Mouse (Mus musculus): ENCODE results near the gene Ablim1.
A peak's percentile ranks its signal among the peaks of the same experiment; 100 is the strongest.

Gene Ablim1

GRCm38 (mm10) chr19:57099986-57100385 lies 214.7 kb downstream of the Ablim1 start:
- no peak for DNase-seq (ENCODE audit: low spot score)

GRCm38 (mm10) chr19:57099094-57099357 lies 215.7 kb downstream of the Ablim1 start:
- no peak for DNase-seq (ENCODE audit: low spot score)

DNA sequence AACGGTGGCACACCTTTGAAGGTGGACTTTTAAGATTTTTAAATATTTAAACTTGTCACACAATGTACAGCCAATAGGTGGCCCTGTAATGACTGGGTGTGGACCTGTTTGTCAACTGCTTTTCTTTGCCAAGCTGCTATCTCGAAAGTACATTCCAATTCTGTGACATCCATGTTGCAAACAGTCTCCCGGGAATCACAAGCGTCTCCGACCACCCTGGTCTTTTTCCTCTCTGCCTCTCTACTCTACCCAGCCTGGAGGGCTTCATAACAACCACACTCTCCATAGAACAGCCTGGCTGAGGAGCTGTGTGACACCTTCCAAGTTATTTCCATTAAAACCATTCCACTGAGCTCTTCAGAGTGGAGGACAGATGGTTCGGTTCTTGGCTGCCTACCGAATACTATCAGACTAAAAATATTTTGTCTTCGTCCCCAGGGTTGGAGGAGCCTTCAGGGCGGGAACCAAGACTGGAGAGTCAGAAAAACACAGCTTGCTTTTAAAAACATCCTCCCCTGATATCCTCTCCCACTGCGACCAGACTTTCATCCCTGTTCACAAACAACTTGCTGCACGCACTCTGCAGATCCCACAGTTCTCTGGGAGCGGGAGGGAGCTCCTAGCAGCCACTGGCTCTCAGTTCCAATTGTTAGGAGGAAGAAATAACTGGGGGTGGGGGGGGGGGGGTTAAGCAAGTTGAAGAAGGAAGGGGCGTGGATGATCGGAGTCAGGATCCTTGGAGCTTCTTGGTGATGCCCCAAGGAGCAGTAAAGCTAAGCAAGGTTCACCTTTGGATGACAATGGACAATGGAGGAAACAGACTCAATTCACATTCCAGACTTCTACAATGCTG lies 216.3 kb downstream of the Ablim1 start:
- DNase-seq (ENCODE audit: low spot score), result peak; percentile 63

GRCm38 (mm10) chr19:57095340-57095739 lies 219.4 kb downstream of the Ablim1 start:
- no peak for DNase-seq (ENCODE audit: low spot score)

DNA sequence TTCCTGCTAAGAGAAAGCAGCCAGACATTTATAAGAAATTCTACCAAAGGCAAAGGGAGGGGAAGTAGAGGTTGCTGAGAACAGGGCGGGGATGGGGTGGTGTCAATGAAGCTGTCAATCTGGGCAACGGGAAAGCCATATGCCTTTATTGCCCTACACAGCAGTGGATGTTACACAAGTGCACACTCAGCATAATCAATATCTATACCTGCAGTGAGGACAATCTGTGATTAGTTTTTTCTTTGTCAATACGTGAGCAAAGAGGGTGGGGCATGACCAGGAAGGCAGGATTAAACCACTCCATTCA lies 221.1 kb downstream of the Ablim1 start:
- DNase-seq (ENCODE audit: low spot score), result no peak

DNA sequence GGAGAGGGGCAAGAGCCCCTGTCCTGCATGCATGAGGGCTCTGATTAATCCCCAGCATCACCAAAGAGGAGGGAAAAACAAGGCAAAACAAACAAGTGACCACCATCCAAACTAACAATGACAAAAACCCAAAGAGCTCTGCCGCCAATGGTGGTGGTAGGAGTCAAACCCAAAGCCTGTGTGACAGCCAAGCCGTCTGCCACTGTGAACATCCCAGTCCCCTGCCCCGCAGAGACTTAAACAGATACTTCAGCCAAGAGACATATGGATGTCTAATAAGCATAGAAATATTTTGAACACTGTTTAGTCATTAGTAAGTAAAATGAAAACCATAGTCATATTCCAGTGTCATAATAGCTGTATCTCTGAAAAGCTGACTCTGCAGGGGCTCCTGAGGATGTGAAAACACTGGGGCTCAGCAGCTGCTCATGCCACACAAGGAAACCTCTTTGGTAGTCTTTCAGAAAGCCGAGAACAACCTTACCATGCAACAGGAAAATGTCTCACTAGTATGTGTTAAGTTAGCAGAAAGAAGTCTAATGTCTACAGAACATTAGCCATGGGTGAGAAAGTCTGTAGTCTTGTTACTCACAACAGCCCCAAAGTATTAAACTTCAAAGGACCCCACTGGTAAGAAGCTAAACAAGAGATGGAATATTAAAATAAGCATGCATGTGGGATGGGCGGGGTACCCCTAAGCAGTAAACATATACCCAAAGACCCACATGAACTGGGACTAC lies 221.6 kb downstream of the Ablim1 start:
- DNase-seq (ENCODE audit: low spot score), result no peak

DNA sequence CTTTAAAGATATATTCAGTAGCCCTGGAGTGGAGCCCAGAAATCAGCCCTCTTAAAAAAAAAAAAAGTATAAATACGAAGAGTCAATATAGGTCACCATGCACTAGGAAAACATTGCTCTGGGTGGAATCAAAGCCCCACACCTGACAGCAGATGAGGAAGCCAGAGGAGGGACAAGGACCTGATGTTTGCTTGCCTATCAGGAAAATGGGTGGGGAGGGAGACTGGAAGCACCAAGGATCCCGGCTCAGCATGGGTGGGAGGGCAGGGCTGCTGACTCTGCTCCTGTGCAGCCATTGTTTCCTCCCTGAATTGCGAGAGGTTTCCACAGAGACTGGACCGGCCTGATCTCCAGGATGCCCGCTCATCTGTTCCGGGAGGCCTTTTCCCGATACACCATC lies 223.4 kb downstream of the Ablim1 start:
- DNase-seq (ENCODE audit: low spot score), result no peak

DNA sequence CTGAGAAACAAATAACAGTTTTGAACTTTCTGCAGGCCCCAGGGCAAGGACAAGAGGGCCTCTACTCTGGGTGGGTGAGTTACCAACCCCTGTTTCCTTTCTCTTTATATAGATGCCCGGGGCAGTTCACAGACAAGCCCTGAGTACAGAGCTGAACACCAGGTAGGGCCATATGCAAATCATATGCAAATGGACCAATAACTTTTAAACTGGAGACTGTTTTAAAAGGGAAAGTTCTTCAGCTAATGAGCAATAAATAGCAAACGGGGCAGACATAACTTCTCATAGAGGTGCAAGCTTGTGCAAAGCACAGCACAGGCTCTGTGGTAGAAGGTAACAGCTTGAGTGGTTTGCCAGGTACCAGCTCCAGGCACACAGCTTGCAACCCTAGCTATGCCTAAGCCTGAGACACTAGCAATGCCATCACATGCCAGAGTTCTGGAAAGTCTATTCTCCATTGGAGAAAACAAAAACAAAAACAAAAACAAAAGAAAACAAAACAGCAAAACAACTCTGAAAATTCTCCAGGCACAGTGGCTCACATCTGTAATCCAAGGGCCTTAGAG lies 225.8 kb downstream of the Ablim1 start:
- no peak for DNase-seq (ENCODE audit: low spot score)

GRCm38 (mm10) chr19:57084520-57085166 lies 230.1 kb downstream of the Ablim1 start:
- no peak for DNase-seq (ENCODE audit: low spot score)

- no peak for DNase-seq (ENCODE audit: low spot score)
These were observed 230.8 kb downstream of the Ablim1 start for GRCm38 (mm10) chr19:57083887-57084286.

GRCm38 (mm10) chr19:57083183-57083555 lies 231.6 kb downstream of the Ablim1 start:
- DNase-seq (ENCODE audit: low spot score), result no peak

DNA sequence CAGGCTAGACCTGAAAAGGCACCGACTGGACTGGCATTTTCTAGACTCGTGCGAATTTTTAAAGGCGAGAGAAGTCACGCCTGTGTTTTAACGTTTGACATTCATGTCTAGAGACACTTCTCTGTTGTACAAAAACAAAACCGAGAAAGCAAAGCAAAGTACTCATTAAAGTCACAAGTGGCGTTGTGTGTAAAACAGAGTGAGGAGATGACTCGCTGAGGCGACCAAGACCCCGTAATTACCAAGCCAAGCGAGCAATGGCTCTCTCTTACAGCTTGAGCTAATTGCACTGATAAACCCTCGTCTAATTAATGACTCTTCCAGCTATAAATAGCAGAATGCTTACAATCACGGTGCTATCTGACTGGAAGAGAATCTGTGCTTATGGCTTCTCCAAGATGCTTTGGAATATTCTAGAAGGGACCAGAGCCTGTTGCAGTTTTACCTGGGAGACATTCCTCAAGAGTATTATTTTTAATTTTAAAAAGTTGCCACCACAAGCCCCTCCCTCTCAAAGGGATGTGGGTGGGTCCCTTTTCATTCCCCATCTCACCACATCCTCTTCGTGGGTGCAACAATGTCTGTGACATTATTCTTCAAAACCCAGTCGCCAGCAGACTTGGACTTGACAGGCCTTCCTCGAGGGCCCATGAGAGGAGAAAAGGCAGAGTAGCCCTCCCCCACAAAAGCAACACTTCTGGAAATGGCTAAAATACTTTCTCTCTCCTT lies 232.1 kb downstream of the Ablim1 start:
- no peak for DNase-seq (ENCODE audit: low spot score)

- no peak for DNase-seq (ENCODE audit: low spot score)
These were observed 233.2 kb downstream of the Ablim1 start for GRCm38 (mm10) chr19:57081536-57081935.

GRCm38 (mm10) chr19:57079606-57079981 lies 235.1 kb downstream of the Ablim1 start:
- DNase-seq (ENCODE audit: low spot score), result no peak

GRCm38 (mm10) chr19:57078867-57079605 lies 235.7 kb downstream of the Ablim1 start:
- DNase-seq (ENCODE audit: low spot score), result peak; percentile 39

DNA sequence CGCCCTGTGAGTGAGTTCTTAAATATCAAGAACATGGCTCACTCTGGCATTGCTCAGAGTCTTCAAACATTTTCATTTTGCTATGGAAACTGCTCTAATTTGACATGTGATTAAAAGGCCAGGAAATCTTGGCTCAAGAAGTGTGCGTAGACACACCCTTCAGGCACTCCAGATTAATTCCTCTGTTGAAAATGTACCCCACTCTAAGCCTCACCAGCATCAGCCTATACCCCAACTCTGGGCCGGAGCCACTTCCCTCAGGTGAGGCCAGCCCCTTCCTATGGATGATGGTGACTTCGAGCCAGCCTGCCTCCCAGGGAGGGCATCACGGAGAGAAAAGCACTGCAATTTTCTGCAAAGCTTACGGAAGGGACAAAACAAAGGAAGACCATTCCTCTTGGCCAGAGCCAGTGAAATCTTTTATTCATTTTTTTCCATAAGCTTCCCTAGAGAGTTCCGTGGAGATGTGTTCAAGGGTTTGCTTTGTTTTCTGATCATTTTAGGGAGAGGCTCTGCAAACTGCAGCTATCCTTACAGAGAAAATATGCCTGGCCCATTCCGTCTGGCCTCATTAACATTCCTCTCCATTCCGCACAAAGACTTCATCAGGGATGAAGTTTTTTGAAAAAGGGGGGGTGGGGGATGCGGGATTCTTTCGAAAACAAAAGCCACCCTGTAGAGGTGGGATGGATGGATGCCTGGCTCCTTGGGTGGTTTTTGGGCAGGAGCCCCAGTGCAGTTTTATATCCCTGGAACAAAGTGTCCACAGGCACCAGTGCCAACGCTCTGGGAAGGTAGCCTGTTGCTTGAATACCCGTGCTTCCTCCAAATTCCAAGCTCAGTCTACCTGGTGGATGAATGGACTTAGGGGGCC lies 236.7 kb downstream of the Ablim1 start:
- no peak for DNase-seq (ENCODE audit: low spot score)

DNA sequence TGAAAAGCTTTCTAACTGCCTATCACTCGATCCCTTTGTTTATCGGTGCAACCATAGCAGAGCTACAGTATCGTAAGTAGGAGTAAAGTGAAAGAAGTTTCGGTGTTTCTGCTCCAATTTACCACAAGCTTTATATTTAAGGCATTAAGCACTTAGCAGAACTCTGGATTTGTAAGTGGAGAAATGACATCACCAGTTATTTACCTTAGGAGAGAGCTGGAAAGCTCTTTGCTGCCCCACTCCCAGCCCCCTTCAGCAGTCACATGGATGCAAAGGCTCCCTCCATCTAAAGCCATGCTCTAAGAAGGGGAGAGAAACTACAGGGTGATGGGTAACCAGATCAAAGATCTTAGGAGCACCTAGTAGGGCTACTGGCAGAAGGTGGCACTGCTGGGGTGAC lies 241.3 kb downstream of the Ablim1 start:
- no peak for DNase-seq (ENCODE audit: low spot score)

DNA sequence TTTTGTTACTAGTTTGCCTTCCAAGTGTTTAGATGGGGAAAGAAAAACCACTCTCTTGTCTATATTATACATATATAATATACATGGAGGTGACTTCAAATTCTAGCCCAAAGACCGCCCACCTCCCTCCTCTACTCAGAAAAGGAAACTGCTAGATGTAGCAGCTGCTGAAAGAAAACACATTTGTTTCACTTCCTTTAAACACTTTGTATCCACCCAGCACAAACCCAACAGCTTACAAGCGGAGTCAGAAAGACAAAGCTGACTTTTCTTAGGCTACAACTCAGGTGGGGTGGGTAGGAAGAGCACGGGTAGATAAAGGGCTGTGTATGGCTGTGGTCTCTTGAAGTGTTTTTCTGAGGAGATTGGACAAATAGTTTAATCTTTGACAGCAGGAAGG lies 242.0 kb downstream of the Ablim1 start:
- DNase-seq (ENCODE audit: low spot score), result no peak

DNA sequence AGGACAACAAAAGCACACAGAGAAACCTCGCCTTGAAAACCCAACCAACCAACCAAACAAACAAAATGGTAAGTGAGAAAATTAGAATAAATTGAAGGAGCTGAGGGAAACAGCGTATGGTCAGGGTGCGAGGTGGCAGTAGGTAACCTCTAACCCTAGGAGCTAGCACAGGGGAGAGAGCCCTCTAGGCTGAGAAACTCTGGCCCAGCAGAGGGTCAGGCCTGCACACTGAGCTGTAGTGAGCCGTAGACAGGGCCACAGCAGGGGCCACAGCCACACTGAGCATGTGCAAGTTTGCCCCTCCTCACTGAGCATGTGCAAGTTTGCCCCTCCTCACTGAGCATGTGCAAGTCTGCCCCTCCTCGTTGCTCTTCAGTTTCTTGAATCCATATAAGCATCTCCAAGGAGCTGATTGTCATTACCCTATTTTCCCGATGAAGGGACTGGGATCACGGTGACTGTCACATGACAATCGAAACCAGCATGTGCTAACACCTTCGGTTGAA lies 247.6 kb downstream of the Ablim1 start:
- no peak for DNase-seq (ENCODE audit: low spot score)

DNA sequence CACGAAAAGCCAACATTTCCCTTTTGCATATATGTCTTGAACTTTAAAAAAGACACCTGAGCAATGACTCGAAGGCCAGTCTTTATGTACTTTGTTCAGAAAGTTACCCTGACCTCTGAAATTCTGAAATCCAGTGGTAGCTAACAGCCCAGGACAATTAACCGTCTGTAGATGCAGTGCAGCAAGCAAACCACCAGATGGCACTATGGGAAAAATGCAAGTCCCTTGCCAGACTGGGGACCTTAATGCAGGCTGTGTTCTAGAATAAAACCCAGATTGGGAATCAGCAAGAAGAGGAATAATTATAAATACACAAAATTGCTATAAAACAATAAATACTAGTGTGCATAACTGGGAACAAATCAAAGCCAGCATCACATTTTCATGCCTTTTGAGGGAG lies 248.4 kb downstream of the Ablim1 start:
- DNase-seq (ENCODE audit: low spot score), result peak; percentile 72

DNA sequence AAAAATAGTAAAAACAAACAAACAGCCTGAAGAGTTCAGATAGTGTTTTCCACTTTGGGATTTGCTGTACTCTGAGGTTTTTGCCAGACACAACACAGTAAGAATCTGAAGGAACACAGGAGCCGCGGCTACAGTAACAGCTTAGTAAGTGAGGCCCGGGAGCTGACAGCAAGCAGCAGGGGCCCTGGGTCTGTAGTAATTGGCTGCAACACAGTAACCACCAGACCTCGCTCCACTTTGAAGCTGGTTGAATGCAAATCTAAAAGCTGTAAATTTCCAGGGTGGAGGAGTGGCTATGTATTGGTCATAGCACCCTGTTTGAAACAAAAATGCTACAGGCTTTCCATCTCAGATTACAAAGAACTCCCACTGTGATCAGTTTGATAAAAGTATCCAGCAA lies 252.0 kb downstream of the Ablim1 start:
- no peak for DNase-seq (ENCODE audit: low spot score)

Measured in layer of hippocampus, adult 11-12 months (tissue).